In the genomic region with DNA sequence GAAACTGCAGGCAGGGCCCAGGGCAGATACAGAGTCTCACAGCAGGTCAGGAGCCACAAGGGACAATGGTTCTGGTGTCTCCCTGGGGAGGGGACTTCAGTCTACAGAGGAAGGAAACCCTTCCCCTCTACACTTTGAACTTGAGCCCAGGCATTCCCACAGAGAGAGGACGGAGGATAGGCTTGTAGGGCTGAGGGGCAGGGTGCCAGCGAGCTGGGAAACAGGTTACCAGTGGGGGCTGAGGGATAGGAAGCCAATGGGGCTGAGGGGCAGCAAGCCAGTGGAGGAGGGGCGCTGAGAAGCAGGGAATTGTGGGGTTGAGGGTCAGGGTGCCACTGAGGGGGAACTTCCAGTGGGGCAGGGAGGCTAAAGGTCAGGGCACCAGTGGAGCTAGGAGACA, we compare ENCODE assay signal across 13 mouse cellular contexts. TPM values are rescaled to one million over a fixed set of nuclear protein-coding genes. Genes with fewer than 3 reads are reported as not detected.
A peak's percentile ranks its signal among the peaks of the same experiment; 100 is the strongest.
DNase-seq lines count a peak whose midpoint lies in the region; ATAC-seq lines count a peak whose summit lies in the region.
"Had no signal": no experiment of that assay in that cellular context is flagged by ENCODE, and none has a peak within 500 bp of the region (broad histone marks: within the 10 kb centered on the region; RNA-seq: fewer than 3 reads in every experiment).

No protein-coding gene starts in this region.

- no peak overlapping the region for H3K4me3 ChIP-seq in heart, embryonic 11.5 days (ENCODE audit: low read depth, low read length)
- H3K4me3 ChIP-seq in liver, embryonic 13.5 days (replicated peaks): no peak overlapping the region
- no peak overlapping the region for H3K4me3 ChIP-seq in liver, embryonic 11.5 days (ENCODE audit: low read depth, low read length)
- H3K4me3 ChIP-seq in midbrain, embryonic 16.5 days (ENCODE audit: low read depth, low read length): no peak overlapping the region
- H3K4me3 ChIP-seq: midbrain, embryonic 12.5 days had no signal

- no peaks in the 10 kb centered on the region for H3K36me3 ChIP-seq in heart, embryonic 11.5 days (ENCODE audit: control insufficient read depth, insufficient read depth, low read length)
- H3K36me3 ChIP-seq in liver, embryonic 13.5 days: no peaks in the 10 kb centered on the region
- H3K36me3 ChIP-seq in liver, embryonic 11.5 days (ENCODE audit: control insufficient read depth, insufficient read depth, low read length): no peaks in the 10 kb centered on the region
- no peaks in the 10 kb centered on the region for H3K36me3 ChIP-seq in midbrain, embryonic 16.5 days (ENCODE audit: control insufficient read depth, insufficient read depth, low read length)
- H3K36me3 ChIP-seq: midbrain, embryonic 12.5 days had no signal

- H3K4me2 ChIP-seq in heart, embryonic 11.5 days: no peak overlapping the region
- H3K4me2 ChIP-seq in liver, embryonic 13.5 days: no peak overlapping the region
- no peak overlapping the region for H3K4me2 ChIP-seq in liver, embryonic 11.5 days
- no peak overlapping the region for H3K4me2 ChIP-seq in midbrain, embryonic 16.5 days (ENCODE audit: low read length)
- H3K4me2 ChIP-seq: midbrain, embryonic 12.5 days had no signal

- H3K9ac ChIP-seq in heart, embryonic 11.5 days (ENCODE audit: low read depth, low read length): no peak overlapping the region
- H3K9ac ChIP-seq in liver, embryonic 13.5 days: no peak overlapping the region
- H3K9ac ChIP-seq in liver, embryonic 11.5 days (ENCODE audit: low read depth, low read length): no peak overlapping the region
- H3K9ac ChIP-seq in midbrain, embryonic 16.5 days (ENCODE audit: low read depth, low read length): no peak overlapping the region
- H3K9ac ChIP-seq: midbrain, embryonic 12.5 days had no signal

- H3K9me3 ChIP-seq in heart, embryonic 11.5 days (replicated peaks; ENCODE audit: control insufficient read depth, low read length): no peaks in the 10 kb centered on the region
- H3K9me3 ChIP-seq in liver, embryonic 13.5 days (replicated peaks): no peaks in the 10 kb centered on the region
- H3K9me3 ChIP-seq in liver, embryonic 11.5 days (ENCODE audit: control insufficient read depth, low read length): no peaks in the 10 kb centered on the region
- H3K9me3 ChIP-seq in midbrain, embryonic 16.5 days (replicated peaks; ENCODE audit: control insufficient read depth, low read length, poor library complexity, severe bottlenecking): no peaks in the 10 kb centered on the region
- H3K9me3 ChIP-seq: midbrain, embryonic 12.5 days had no signal

- 55% methylated on average over 3 of the region's 3 CpGs for WGBS in heart, embryonic 11.5 days (ENCODE audit: insufficient replicate concordance)
- WGBS in liver, embryonic 13.5 days (ENCODE audit: insufficient replicate concordance): 41% methylated on average over 3 of the region's 3 CpGs
- 57% methylated on average over 3 of the region's 3 CpGs for whole genome bisulfite sequencing in liver, embryonic 11.5 days
- 37% methylated on average over 2 of the region's 3 CpGs for WGBS in midbrain, embryonic 16.5 days

- peaks cover 3% of the 10 kb centered on the region; the same call in 1 of the 2 replicates for H3K27me3 ChIP-seq in heart, embryonic 11.5 days (ENCODE audit: control insufficient read depth, insufficient read depth, low read length)
- no peaks in the 10 kb centered on the region for H3K27me3 ChIP-seq in liver, embryonic 13.5 days
- no peaks in the 10 kb centered on the region for H3K27me3 ChIP-seq in liver, embryonic 11.5 days (replicated peaks; ENCODE audit: control insufficient read depth, insufficient read depth, low read length)
- H3K27me3 ChIP-seq in midbrain, embryonic 16.5 days (ENCODE audit: control insufficient read depth, insufficient read depth, low read depth, low read length): no peaks in the 10 kb centered on the region

- peak; percentile 98 for DNase-seq in heart, adult 11 months
- no peak for DNase-seq in liver, embryonic 13.5 days
- no peak for DNase-seq in liver, embryonic 11.5 days (ENCODE audit: low spot score)
- peak; percentile 57 to 83 for DNase-seq in heart, adult 9 months (ENCODE audit: low spot score in 2 of 2)
- DNase-seq in kidney, postnatal 25 days: peak; percentile 59 to 74
- DNase-seq: cerebellum, adult 8-10 months; left cerebral cortex, postnatal 4 days; lung, adult 2 months; thymus, adult 18-20 months had no signal

- H3K27ac ChIP-seq in heart, embryonic 11.5 days (ENCODE audit: low read depth, low read length): no peak overlapping the region
- H3K27ac ChIP-seq in liver, embryonic 13.5 days: no peak overlapping the region; the same call in 1 of the 2 replicates
- no peak overlapping the region for H3K27ac ChIP-seq in liver, embryonic 11.5 days (ENCODE audit: low read depth, low read length)
- H3K27ac ChIP-seq in midbrain, embryonic 16.5 days (ENCODE audit: low read length): no peak overlapping the region
- H3K27ac ChIP-seq: midbrain, embryonic 12.5 days had no signal

- ATAC-seq in heart, embryonic 11.5 days (replicated peaks; ENCODE audit: insufficient number of reproducible peaks, low FRiP score, low TSS enrichment): no peak
- ATAC-seq in liver, embryonic 13.5 days (ENCODE audit: low read depth): peak; percentile 16; the same call in 1 of the 2 replicates
- no peak for ATAC-seq in liver, embryonic 11.5 days (replicated peaks; ENCODE audit: low FRiP score)
- ATAC-seq in midbrain, embryonic 16.5 days: no peak
- ATAC-seq: forebrain, embryonic 16.5 days had no signal

- H3K4me1 ChIP-seq in heart, embryonic 11.5 days (ENCODE audit: control insufficient read depth, insufficient read depth, low read length): no peaks in the 10 kb centered on the region; the same call in 1 of the 2 replicates
- H3K4me1 ChIP-seq in liver, embryonic 13.5 days (replicated peaks): peaks cover 13% of the 10 kb centered on the region
- H3K4me1 ChIP-seq in liver, embryonic 11.5 days (replicated peaks; ENCODE audit: control insufficient read depth, insufficient read depth, low read length): no peaks in the 10 kb centered on the region; the same call in 1 of the 2 replicates
- no peaks in the 10 kb centered on the region for H3K4me1 ChIP-seq in midbrain, embryonic 16.5 days (ENCODE audit: control insufficient read depth, insufficient read depth, low read length)

RNA-seq across cellular contexts. Expression of a gene that starts 29.4 kb away (rescaled TPM):
- polyA plus RNA-seq in heart, embryonic 11.5 days (2014; fragmentation: Nextera tagmentation; extraction: Ambion mirVana): 3.2 and 3.8 TPM in 2 replicates
- polyA plus RNA-seq in liver, embryonic 13.5 days (2015; fragmentation: Nextera tagmentation; extraction: Ambion mirVana): 1.4 and 2.1 TPM in 2 replicates
- 4.6 and 6.5 TPM in 2 replicates for polyA plus RNA-seq in liver, embryonic 11.5 days (2014; fragmentation: Nextera tagmentation; extraction: Ambion mirVana)
- 0.53 and 0.67 TPM in 2 replicates for polyA plus RNA-seq in midbrain, embryonic 16.5 days (2015; fragmentation: Nextera tagmentation; extraction: Ambion mirVana)

RNA-seq across cellular contexts. Expression of a gene that starts 42.7 kb away (rescaled TPM):
- polyA plus RNA-seq in heart, embryonic 11.5 days (2014; fragmentation: Nextera tagmentation; extraction: Ambion mirVana): 0.69 and 0.73 TPM in 2 replicates
- 0.07 and 0.10 TPM in 2 replicates for polyA plus RNA-seq in liver, embryonic 13.5 days (2015; fragmentation: Nextera tagmentation; extraction: Ambion mirVana)
- 0.70 and 0.71 TPM in 2 replicates for polyA plus RNA-seq in liver, embryonic 11.5 days (2014; fragmentation: Nextera tagmentation; extraction: Ambion mirVana)
- polyA plus RNA-seq in midbrain, embryonic 16.5 days (2015; fragmentation: Nextera tagmentation; extraction: Ambion mirVana): 96.8 and 100 TPM in 2 replicates

Comparison
In these comparisons a context has a peak if more than half of its experiments do, and no peak if none do; other contexts are left out.
1. DNase-seq: peak in heart, adult 11 months (single experiment), heart, adult 9 months (2 of 2) and kidney, postnatal 25 days (2 of 2); none in liver, embryonic 13.5 days (single experiment) and liver, embryonic 11.5 days (single experiment).
2. RNA of a gene that starts 42.7 kb away (polyA plus RNA-seq): 96.8 to 100 TPM in midbrain, embryonic 16.5 days; 0.70 to 0.71 TPM in liver, embryonic 11.5 days, 0.69 to 0.73 TPM in heart, embryonic 11.5 days and 0.07 to 0.10 TPM in liver, embryonic 13.5 days; every median in the first group is over 10 times any median in the second.